Mouse (Mus musculus) forebrain, embryonic 15.5 days (tissue): ENCODE data around the gene Vps16. TPM values are rescaled to one million over a fixed set of nuclear protein-coding genes. Genes with fewer than 3 reads are reported as not detected.

Source experiments
- ATAC-seq: fragments of 200-750 bp; cut with Nextera tagmentation; replicated peaks from 2 replicates; pipeline ENCODE4 v1.8.0; 2017; ENCODE audit warnings: mild to moderate bottlenecking, moderate TSS enrichment, moderate library complexity
- H3K27ac ChIP-seq: fragments of 300-500 bp; sonication (generic); replicated peaks from 2 replicates; pipeline ENCODE4 v1.5.1; 2015; ENCODE audit warnings: mild to moderate bottlenecking, inconsistent platforms
- H3K27me3 ChIP-seq: fragments of 300-500 bp; sonication (generic); 2 replicates; pipeline ENCODE4 v1.6.1; 2015; ENCODE audit warnings: inconsistent platforms
- H3K36me3 ChIP-seq: fragments of 300-500 bp; sonication (generic); 2 replicates; pipeline ENCODE4 v1.6.1; 2015; ENCODE audit warnings: mild to moderate bottlenecking, inconsistent platforms
- H3K4me1 ChIP-seq: fragments of 300-500 bp; sonication (generic); 2 replicates; pipeline ENCODE4 v1.6.1; 2015; ENCODE audit warnings: inconsistent platforms
- H3K4me2 ChIP-seq: fragments of 300-500 bp; sonication (generic); replicated peaks from 2 replicates; pipeline ENCODE4 v1.6.1; 2015; ENCODE audit warnings: mild to moderate bottlenecking, inconsistent platforms
- H3K4me3 ChIP-seq: fragments of 300-500 bp; sonication (generic); 2 replicates; pipeline ENCODE4 v1.5.1; 2015; ENCODE audit warnings: mild to moderate bottlenecking, inconsistent platforms
- H3K9ac ChIP-seq: fragments of 300-500 bp; sonication (generic); replicated peaks from 2 replicates; pipeline ENCODE4 v1.6.1; 2015; ENCODE audit warnings: mild to moderate bottlenecking, inconsistent platforms
- H3K9me3 ChIP-seq: fragments of 300-500 bp; sonication (generic); 2 replicates; pipeline ENCODE4 v1.6.1; 2016; ENCODE audit warnings: inconsistent platforms
- WGBS: fragments of 180-500 bp; shearing (Covaris S2); methylation state at CpG from one replicate; pipeline ENCODE4 v1.1.7; 2015; ENCODE audit warnings: mixed read lengths; 5-methylcytosine and 5-hydroxymethylcytosine counted together
- polyA plus RNA-seq: library from polyadenylated mRNA; unstranded; fragments of >200 nt; fragmentation: Nextera tagmentation; extraction: Ambion mirVana; gene quantifications from 2 replicates; pipeline ENCODE4 v1.2.1, GENCODE M21; 2015

Vps16 gene
- polyA plus RNA-seq, 1 experiment from 2014 or later = 119 TPM

DNA sequence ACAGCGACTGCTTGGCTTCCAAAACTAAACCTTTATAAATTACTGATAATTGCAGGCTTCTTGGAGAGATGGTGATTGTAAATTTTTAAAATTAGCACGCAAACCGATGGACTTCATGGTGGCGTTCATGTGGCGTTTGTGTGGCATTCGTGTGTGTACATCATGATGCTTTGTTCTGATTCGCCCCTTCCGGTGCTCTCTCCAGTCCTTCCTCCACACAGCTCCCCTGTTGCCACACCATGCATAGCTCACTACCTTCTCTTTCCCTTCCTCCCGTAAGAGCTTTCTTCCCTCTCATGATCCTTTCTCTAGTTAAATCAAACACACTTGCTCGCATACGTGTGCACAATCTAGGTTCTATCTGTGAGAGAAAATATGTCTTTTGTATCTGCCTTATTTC is 51.6 kb downstream of the Vps16 start:
- H3K4me1 ChIP-seq = peaks cover 10% of the 10 kb centered on the region
- H3K9ac ChIP-seq = no peak overlapping the region
- H3K4me3 ChIP-seq = no peak overlapping the region
- ATAC-seq = no peak
- no peaks in the 10 kb centered on the region for H3K27me3 ChIP-seq
- H3K4me2 ChIP-seq = no peak overlapping the region
- H3K27ac ChIP-seq = no peak overlapping the region
- 93% methylated on average over 11 of the region's 11 CpGs for WGBS
- H3K9me3 ChIP-seq = peaks cover 3% of the 10 kb centered on the region; the same call in 1 of the 2 replicates
- H3K36me3 ChIP-seq = no peaks in the 10 kb centered on the region

DNA sequence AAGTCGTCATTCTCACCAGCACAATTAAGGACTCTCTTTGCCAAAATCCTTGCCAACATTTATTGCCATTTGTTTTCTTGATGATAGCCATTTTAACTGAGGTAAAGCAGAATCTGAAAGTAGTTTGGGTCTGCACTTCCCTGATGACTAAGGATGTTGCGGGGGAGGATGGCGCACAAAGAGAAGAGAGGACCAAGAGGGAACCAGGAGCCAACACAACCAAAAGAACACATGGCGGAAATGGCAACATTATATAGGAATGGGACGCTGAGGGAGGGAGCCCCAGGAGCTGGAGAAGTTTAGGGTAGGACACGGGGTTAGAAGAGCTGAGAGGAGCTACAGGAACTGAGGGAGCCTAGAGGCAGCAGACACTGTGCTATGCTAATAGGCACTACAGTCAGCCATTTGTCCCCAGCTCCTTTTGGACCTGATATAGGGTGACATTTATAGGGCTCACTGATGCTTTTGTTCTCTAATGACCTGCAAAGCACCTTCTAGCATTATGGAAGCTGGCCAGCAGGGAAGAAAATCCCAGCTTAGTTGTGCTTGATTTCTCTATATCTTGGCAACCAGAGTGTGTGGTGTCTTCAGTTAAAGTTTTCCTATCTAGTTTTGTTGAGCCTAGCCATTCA is 52.6 kb downstream of the Vps16 start:
- no peak overlapping the region for H3K27ac ChIP-seq
- H3K36me3 ChIP-seq = no peaks in the 10 kb centered on the region
- peaks cover 3% of the 10 kb centered on the region; the same call in 1 of the 2 replicates for H3K9me3 ChIP-seq
- H3K4me2 ChIP-seq = no peak overlapping the region
- H3K9ac ChIP-seq = no peak overlapping the region
- no peak overlapping the region for H3K4me3 ChIP-seq
- H3K27me3 ChIP-seq = no peaks in the 10 kb centered on the region
- ATAC-seq = no peak
- H3K4me1 ChIP-seq = peaks cover 10% of the 10 kb centered on the region
- 69% methylated on average over 6 of the region's 6 CpGs for WGBS

DNA sequence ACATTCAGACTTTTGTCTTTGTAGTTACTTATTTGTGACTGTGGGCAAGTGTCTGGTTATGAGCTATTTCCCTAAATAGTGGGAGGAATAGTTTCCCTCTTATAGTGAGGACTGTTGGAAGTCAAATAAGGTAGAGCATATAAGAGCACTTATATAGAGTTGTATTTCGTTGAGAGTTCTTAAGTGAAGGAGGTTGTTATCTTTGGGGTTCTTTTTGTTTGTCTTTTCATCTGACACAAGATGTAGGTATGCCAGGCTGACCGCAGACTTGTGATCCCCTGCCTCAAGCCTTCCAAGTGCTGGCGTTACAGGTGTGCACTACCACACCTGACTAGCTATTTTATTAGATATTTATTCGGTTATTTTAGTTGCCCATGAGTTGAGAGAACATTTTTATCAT is 58.0 kb downstream of the Vps16 start:
- WGBS = 96% methylated on average over 4 of the region's 4 CpGs
- H3K27me3 ChIP-seq = no peaks in the 10 kb centered on the region
- H3K27ac ChIP-seq = 0 out of 2 replicates have a peak overlapping the region, but pooled peaks have one; percentile 2
- peaks cover 3% of the 10 kb centered on the region; the same call in 1 of the 2 replicates for H3K9me3 ChIP-seq
- 0 out of 2 replicates have a peak, but pooled peaks cover 5% of the 10 kb centered on the region for H3K4me1 ChIP-seq
- no peak overlapping the region for H3K4me2 ChIP-seq
- no peak overlapping the region for H3K9ac ChIP-seq
- H3K4me3 ChIP-seq = no peak overlapping the region
- no peaks in the 10 kb centered on the region for H3K36me3 ChIP-seq
- ATAC-seq = no peak

- H3K9ac ChIP-seq = no peak overlapping the region
- H3K4me1 ChIP-seq = 0 out of 2 replicates have a peak, but pooled peaks cover 5% of the 10 kb centered on the region
- H3K27me3 ChIP-seq = no peaks in the 10 kb centered on the region
- ATAC-seq = 0 out of 2 replicates have a peak, but pooled peaks have one; percentile 16
- no peak overlapping the region for H3K4me2 ChIP-seq
- H3K36me3 ChIP-seq = no peaks in the 10 kb centered on the region
- H3K27ac ChIP-seq = peak overlapping the region; percentile 2; the same call in 1 of the 2 replicates
- 44% methylated on average over 3 of the region's 3 CpGs for WGBS
- H3K4me3 ChIP-seq = no peak overlapping the region
- H3K9me3 ChIP-seq = peaks cover 3% of the 10 kb centered on the region; the same call in 1 of the 2 replicates
These were observed 58.6 kb downstream of the Vps16 start for GRCm38 (mm10) chr2:130482700-130483099.

- Histone ChIP-seq H3K4me1 (peaks cover 8% of the 10 kb centered on the region; the same call in 1 of the 2 replicates), H3K27ac (no peak overlapping the region)
- ATAC-seq = no peak
These were observed 60.1 kb downstream of the Vps16 start for GRCm38 (mm10) chr2:130484206-130484605.

DNA sequence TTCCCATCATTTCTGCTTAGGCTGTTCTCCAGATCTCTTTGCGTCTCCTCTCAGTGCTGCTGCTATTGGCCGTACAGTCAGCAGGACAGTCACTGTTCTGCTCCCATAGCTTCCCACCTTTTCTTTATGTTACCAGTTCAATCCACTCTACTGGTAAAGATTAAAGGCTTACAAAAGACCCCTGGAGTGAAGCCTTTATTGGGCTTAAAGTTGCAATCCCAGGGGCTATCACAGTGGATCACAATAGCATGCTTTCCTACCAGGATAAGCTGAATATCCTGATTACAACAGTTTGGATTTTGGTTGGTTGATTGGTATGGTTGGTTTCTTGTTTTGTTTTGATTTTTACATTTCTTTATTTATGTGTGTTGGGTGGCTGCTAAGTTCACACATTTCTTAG is 63.9 kb downstream of the Vps16 start:
- Histone ChIP-seq H3K4me1 (peaks cover 9% of the 10 kb centered on the region), H3K9me3 (no peaks in the 10 kb centered on the region), H3K9ac (no peak overlapping the region), H3K4me2 (no peak overlapping the region), H3K4me3 (no peak overlapping the region), H3K27me3 (no peaks in the 10 kb centered on the region), H3K36me3 (no peaks in the 10 kb centered on the region), H3K27ac (no peak overlapping the region; the same call in 1 of the 2 replicates)
- 46% methylated on average over 2 of the region's 2 CpGs for WGBS
- ATAC-seq = no peak

More at GRCm38 (mm10) chr2:130484206-130484605, 60.1 kb downstream of the Vps16 start:
- H3K36me3 ChIP-seq = no peaks in the 10 kb centered on the region
- peaks cover 3% of the 10 kb centered on the region; the same call in 1 of the 2 replicates for H3K9me3 ChIP-seq
- H3K9ac ChIP-seq = no peak overlapping the region
- H3K4me2 ChIP-seq = no peak overlapping the region
- no peaks in the 10 kb centered on the region for H3K27me3 ChIP-seq
- WGBS = 91% methylated on average over 1 of the region's 1 CpGs
- no peak overlapping the region for H3K4me3 ChIP-seq

DNA sequence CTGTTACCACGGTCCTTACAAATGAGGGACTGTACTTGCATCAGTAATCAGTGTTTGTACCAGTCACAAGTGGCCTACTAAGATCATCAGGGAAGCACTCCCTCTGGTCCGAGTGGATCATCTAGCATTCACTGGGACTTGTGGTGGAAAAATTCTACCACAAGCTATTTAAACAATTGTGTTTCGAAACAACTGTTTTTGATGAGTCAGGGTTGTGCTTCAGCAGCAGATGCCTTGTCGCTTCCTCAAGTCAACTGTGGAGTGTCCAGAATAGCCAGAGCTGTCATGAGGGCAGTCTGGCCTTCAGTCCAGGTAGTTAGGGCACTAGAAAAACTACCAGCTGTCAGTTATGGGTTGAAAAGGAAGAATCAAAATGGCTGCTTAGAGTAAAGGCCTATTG is 64.5 kb downstream of the Vps16 start:
- Histone ChIP-seq H3K4me1 (peaks cover 9% of the 10 kb centered on the region), H3K27me3 (no peaks in the 10 kb centered on the region), H3K27ac (no peak overlapping the region; the same call in 1 of the 2 replicates), H3K4me3 (no peak overlapping the region), H3K36me3 (no peaks in the 10 kb centered on the region), H3K9me3 (no peaks in the 10 kb centered on the region), H3K9ac (no peak overlapping the region), H3K4me2 (no peak overlapping the region)
- ATAC-seq = no peak
- 89% methylated on average over 4 of the region's 4 CpGs for WGBS

DNA sequence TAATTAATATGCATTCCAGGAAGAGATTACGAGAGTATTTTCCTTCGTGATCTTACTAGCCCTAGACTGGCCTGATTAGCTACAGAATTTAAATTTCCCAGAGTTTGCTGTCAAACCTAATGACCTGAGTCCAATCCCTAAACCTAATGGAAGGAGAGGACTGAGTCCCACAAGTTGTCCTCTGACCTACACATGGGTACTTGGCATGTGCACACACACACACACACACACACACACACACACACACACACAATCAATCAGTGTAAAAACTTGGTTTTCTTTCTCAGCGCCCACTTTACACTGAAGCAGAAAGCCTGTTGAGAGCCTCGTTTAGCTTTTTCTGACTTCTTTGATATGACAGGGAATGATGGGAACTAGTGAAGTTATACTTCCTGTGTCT is 67.0 kb downstream of the Vps16 start:
- H3K4me2 ChIP-seq = no peak overlapping the region
- peaks cover 18% of the 10 kb centered on the region for H3K4me1 ChIP-seq
- H3K9ac ChIP-seq = no peak overlapping the region
- no peaks in the 10 kb centered on the region for H3K9me3 ChIP-seq
- no peaks in the 10 kb centered on the region for H3K27me3 ChIP-seq
- no peaks in the 10 kb centered on the region for H3K36me3 ChIP-seq
- 12% methylated on average over 4 of the region's 4 CpGs for WGBS
- peak overlapping the region; percentile 66 for H3K27ac ChIP-seq
- H3K4me3 ChIP-seq = no peak overlapping the region
- peak; percentile 59; the same call in 1 of the 2 replicates for ATAC-seq

DNA sequence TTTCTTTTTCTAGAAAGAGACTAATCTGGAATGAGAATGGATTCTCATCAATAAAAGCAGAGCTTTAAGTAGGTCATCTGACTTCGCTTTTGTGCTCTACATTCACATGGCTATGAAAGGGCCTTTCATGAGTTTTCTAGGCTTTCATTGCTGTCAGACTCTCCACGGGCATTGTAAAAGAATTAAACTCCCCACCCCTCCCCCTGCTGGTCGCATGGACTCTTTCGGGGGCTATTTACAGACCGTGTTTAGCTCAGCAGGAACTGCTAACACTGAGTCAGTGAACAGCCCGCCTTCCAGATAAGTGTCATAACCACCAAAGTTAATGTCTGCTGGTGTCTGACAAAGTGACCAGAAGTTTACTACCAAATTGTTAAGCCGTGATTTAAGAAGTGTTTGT is 67.4 kb downstream of the Vps16 start:
- peak; percentile 89 for ATAC-seq
- no peaks in the 10 kb centered on the region for H3K9me3 ChIP-seq
- H3K36me3 ChIP-seq = no peaks in the 10 kb centered on the region
- H3K4me1 ChIP-seq = peaks cover 21% of the 10 kb centered on the region
- WGBS = 2% methylated on average over 7 of the region's 7 CpGs
- H3K9ac ChIP-seq = no peak overlapping the region
- no peaks in the 10 kb centered on the region for H3K27me3 ChIP-seq
- no peak overlapping the region for H3K4me3 ChIP-seq
- H3K27ac ChIP-seq = peak overlapping the region; percentile 66
- H3K4me2 ChIP-seq = no peak overlapping the region

Other genes with a start within 250 kb of the Vps16 start
- 458 and 483 TPM in 2 replicates for gene Snrpb, start 244.9 kb upstream of the Vps16 start, polyA plus RNA-seq
- gene Tmc2, start 229.1 kb upstream of the Vps16 start, polyA plus RNA-seq = not detected in 2 replicates
- 239 and 271 TPM in 2 replicates for gene Nop56, start 149.9 kb upstream of the Vps16 start, polyA plus RNA-seq
- 165 TPM in 2 replicates for gene Idh3b, start 139.8 kb upstream of the Vps16 start, polyA plus RNA-seq
- 3.8 and 4.0 TPM in 2 replicates for gene Ebf4, start 129.2 kb upstream of the Vps16 start, polyA plus RNA-seq
- gene Cpxm1, start 26.8 kb upstream of the Vps16 start, polyA plus RNA-seq = 14.6 and 15.2 TPM in 2 replicates
- 0.24 and 0.25 TPM in 2 replicates for gene Gm28372, start 19.1 kb upstream of the Vps16 start, polyA plus RNA-seq
- 0.42 and 0.45 TPM in 2 replicates for gene 1700020A23Rik, start 19.1 kb upstream of the Vps16 start, polyA plus RNA-seq
- gene Tmem239, start 17.9 kb upstream of the Vps16 start, polyA plus RNA-seq = not detected in 2 replicates
- gene Pced1a, start 362 bp downstream of the Vps16 start, polyA plus RNA-seq = 12.4 and 12.8 TPM in 2 replicates
- 146 and 160 TPM in 2 replicates for gene Ptpra, start 25.9 kb downstream of the Vps16 start, polyA plus RNA-seq
- 77.8 and 82.3 TPM in 2 replicates for gene Mrps26, start 139.4 kb downstream of the Vps16 start, polyA plus RNA-seq
- gene Oxt, start 151.8 kb downstream of the Vps16 start, polyA plus RNA-seq = 1.4 and 2.6 TPM in 2 replicates
- 5.4 and 49.3 TPM in 2 replicates for gene Avp, start 158.2 kb downstream of the Vps16 start, polyA plus RNA-seq
- gene Fastkd5, start 205.7 kb downstream of the Vps16 start, polyA plus RNA-seq = 14.1 and 15.4 TPM in 2 replicates
- 12.7 and 12.9 TPM in 2 replicates for gene Ubox5, start 205.7 kb downstream of the Vps16 start, polyA plus RNA-seq
- 9.2 and 10.0 TPM in 2 replicates for gene Lzts3, start 218.5 kb downstream of the Vps16 start, polyA plus RNA-seq
- gene Ddrgk1, start 240.3 kb downstream of the Vps16 start, polyA plus RNA-seq = 57.4 and 63.4 TPM in 2 replicates
- gene Itpa, start 243.3 kb downstream of the Vps16 start, polyA plus RNA-seq = 133 and 134 TPM in 2 replicates